Mouse (Mus musculus) liver, postnatal 0 days (tissue): ENCODE results near the gene Nfe2l2. TPM values are rescaled to one million over a fixed set of nuclear protein-coding genes. Genes with fewer than 3 reads are reported as not detected.

ENCODE experiments used
- ATAC-seq: fragments of 200-750 bp; cut with Nextera tagmentation; 2 replicates; pipeline ENCODE4 v1.8.0; 2017; ENCODE audit warnings: mild to moderate bottlenecking, moderate library complexity
- DNase-seq: peaks from one replicate; pipeline ENCODE4 v3.0.0-alpha.2; 2016
- H3K27ac ChIP-seq: fragments of 300-500 bp; sonication (generic); 2 replicates; pipeline ENCODE4 v1.5.1; 2014; ENCODE audit warnings: antibody characterized with exemption, moderate library complexity, mild to moderate bottlenecking, low read depth
- H3K27me3 ChIP-seq: fragments of 300-500 bp; sonication (generic); 2 replicates; pipeline ENCODE4 v1.6.1; 2014; ENCODE audit warnings: low read length, control low read depth, mixed read lengths; ENCODE audit not compliant: insufficient read depth
- H3K36me3 ChIP-seq: fragments of 300-500 bp; sonication (generic); replicated peaks from 2 replicates; pipeline ENCODE4 v1.6.1; 2014; ENCODE audit warnings: mild to moderate bottlenecking, control low read depth, low read length, moderate library complexity, mixed read lengths; ENCODE audit not compliant: insufficient read depth
- H3K4me1 ChIP-seq: fragments of 300-500 bp; sonication (generic); 2 replicates; pipeline ENCODE4 v1.6.1; 2014; ENCODE audit warnings: antibody characterized with exemption, mild to moderate bottlenecking, control low read depth; ENCODE audit not compliant: insufficient read depth
- H3K4me2 ChIP-seq: fragments of 300-500 bp; sonication (generic); 2 replicates; pipeline ENCODE4 v1.6.1; 2014; ENCODE audit warnings: low read depth, mild to moderate bottlenecking, low read length, moderate library complexity, mixed read lengths
- H3K4me3 ChIP-seq: fragments of 300-500 bp; sonication (generic); 2 replicates; pipeline ENCODE4 v1.5.1; 2014; ENCODE audit warnings: low read depth, low read length
- H3K9ac ChIP-seq: fragments of 300-500 bp; sonication (generic); replicated peaks from 2 replicates; pipeline ENCODE4 v1.6.1; 2014; ENCODE audit warnings: mild to moderate bottlenecking, moderate library complexity
- H3K9me3 ChIP-seq: fragments of 300-500 bp; sonication (generic); 2 replicates; pipeline ENCODE4 v1.6.1; 2016; ENCODE audit warnings: mild to moderate bottlenecking, control low read depth, low read length, mixed read lengths
- CTCF ChIP-seq: sonication (generic); IDR thresholded peaks from 2 replicates; pipeline ENCODE4 v1.5.1; 2016; ENCODE audit warnings: antibody characterized with exemption, low read depth
- EP300 ChIP-seq: IDR thresholded peaks from 2 replicates; pipeline ENCODE4 v1.6.1; 2016; ENCODE audit warnings: antibody characterized with exemption, low read depth, mild to moderate bottlenecking
- WGBS: fragments of 180-500 bp; shearing (Covaris S2); extraction: QIAGEN DNeasy Blood & Tissue Kit; methylation state at CpG from one replicate; pipeline ENCODE4 v1.1.7; 2014; ENCODE audit not compliant: insufficient replicate concordance; 5-methylcytosine and 5-hydroxymethylcytosine counted together
- polyA plus RNA-seq: library from polyadenylated mRNA; unstranded; fragments of >200 nt; fragmentation: Nextera tagmentation; extraction: Ambion mirVana; gene quantifications from 2 replicates; pipeline ENCODE4 v1.2.1, GENCODE M21; 2015

The Nfe2l2 gene
- polyA plus RNA-seq, 1 experiment from 2014 or later: 58.7 TPM

DNA sequence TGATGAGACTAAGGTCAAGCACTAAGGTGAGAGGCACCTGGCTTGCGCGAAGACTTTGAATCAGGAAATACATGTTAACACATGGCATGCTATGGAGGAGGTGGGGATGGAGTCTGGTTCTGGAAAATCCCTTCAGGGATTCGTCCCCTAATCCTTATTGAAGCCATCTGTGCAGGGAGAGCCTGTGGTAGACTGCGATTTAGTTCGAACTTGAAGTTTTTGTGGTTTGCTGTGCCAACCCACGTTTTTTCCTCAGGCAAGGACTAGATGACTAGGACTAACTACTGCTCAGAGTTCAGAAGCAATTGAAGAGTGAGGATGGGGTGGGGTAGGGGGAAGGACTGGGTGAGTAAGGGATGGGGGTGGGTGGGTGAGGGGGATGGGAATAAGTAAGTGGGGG is 44.4 kb upstream of the Nfe2l2 start:
- no peaks in the 10 kb centered on the region for H3K27me3 ChIP-seq
- H3K27ac ChIP-seq: no peak overlapping the region
- H3K9me3 ChIP-seq: no peaks in the 10 kb centered on the region
- H3K4me3 ChIP-seq: no peak overlapping the region
- DNase-seq (no peak), ATAC-seq (no peak)
- H3K36me3 ChIP-seq: no peaks in the 10 kb centered on the region
- H3K9ac ChIP-seq: no peak overlapping the region
- 78% methylated on average over 6 of the region's 6 CpGs for WGBS
- H3K4me2 ChIP-seq: no peak overlapping the region
- TF ChIP-seq CTCF (no peak), EP300 (no peak)
- H3K4me1 ChIP-seq: no peaks in the 10 kb centered on the region

DNA sequence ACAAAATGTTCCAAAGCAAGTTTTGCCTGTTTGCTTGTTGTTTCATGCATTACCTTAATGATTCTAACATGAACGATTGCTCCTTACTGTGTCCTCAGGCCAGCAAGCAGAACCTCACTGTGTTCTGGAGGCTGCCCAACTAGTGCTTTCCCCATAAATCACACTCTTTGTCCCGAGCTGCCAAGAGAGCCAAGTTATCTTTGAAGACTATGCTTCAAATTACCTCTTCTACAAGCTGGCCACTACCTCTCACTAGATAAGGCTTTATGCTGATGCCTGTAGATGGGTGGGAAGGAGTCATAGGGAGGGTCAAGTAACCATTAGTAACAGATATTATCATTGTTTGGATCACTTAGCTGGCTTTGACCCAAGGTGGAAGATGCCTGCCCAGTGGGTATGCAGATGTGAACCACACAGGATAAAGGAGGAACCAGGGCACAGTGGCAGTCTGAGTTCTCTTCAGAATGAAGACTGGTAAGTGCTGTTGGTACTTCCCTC is 32.6 kb upstream of the Nfe2l2 start:
- Histone ChIP-seq H3K9ac (no peak overlapping the region), H3K27me3 (no peaks in the 10 kb centered on the region), H3K4me1 (peaks cover 7% of the 10 kb centered on the region), H3K4me3 (no peak overlapping the region), H3K36me3 (no peaks in the 10 kb centered on the region), H3K4me2 (no peak overlapping the region), H3K9me3 (no peaks in the 10 kb centered on the region), H3K27ac (no peak overlapping the region)
- ATAC-seq (0 out of 2 replicates have a peak, but pooled peaks have one; percentile 8), DNase-seq (no peak)
- WGBS: 48% methylated on average over 2 of the region's 2 CpGs
- no peak for TF ChIP-seq CTCF
- no peak for TF ChIP-seq EP300

DNA sequence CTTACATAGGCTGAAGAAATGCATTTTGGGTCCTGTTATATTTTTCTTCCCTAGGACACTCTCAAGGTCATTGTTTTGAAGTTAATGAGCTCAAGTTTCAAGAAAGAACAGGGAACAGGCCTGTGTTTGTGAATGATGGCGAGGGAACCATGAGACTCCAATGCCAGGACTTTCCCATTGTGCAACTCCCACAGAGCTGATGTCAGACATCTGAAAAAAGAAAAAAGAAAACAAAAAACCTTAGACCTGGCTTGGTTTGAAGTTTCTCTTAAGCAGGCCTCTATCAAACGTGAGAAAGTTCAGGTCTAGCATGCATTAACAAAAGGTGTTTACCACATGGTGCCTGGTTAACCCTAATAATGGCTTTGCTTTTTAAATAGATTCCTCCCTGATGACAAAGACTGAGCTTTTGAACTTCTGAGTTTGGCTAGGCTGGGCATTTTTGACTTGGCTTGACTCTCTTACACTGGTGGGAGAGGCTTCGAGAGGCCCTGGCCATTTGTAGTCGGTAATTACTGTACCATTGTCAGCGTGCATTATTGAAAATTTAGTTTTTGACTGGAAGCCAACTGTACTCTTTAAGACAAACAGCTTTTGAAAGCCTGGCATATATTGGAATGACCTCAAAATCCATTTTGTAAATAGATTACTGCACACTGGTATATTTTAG is 29.9 kb upstream of the Nfe2l2 start:
- ATAC-seq (no peak), DNase-seq (no peak)
- Histone ChIP-seq H3K27me3 (no peaks in the 10 kb centered on the region), H3K9ac (no peak overlapping the region), H3K36me3 (no peaks in the 10 kb centered on the region), H3K4me3 (no peak overlapping the region), H3K4me2 (no peak overlapping the region), H3K4me1 (peaks cover 30% of the 10 kb centered on the region), H3K27ac (no peak overlapping the region), H3K9me3 (no peaks in the 10 kb centered on the region)
- TF ChIP-seq CTCF: no peak
- no peak for TF ChIP-seq EP300
- WGBS: 78% methylated on average over 5 of the region's 5 CpGs

DNA sequence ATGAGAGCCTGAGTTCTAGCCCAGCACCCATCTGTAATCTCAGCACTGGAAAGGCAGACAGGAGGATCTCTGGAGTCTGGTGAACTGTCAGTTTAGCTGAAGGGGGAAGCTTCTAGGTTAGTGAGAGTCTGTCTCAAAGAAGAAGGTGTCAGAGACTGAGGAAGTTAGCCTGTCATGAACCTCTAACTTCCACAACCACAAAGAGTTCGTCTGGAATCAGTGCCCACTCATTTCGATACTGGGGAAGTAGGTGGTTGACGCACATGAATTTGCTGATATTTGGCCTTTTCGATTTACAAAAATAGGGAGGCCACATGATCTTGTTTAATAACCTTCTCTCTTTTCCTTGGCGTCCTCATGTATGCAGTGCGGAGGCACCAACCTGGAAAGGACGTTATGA is 28.7 kb upstream of the Nfe2l2 start:
- H3K9ac ChIP-seq: no peak overlapping the region
- no peak for TF ChIP-seq EP300
- no peak for TF ChIP-seq CTCF
- H3K27me3 ChIP-seq: no peaks in the 10 kb centered on the region
- no peak overlapping the region for H3K4me2 ChIP-seq
- H3K27ac ChIP-seq: 0 out of 2 replicates have a peak overlapping the region, but pooled peaks have one; percentile 2
- H3K9me3 ChIP-seq: no peaks in the 10 kb centered on the region
- H3K4me3 ChIP-seq: no peak overlapping the region
- 62% methylated on average over 7 of the region's 7 CpGs for WGBS
- no peak for ATAC-seq
- H3K36me3 ChIP-seq: no peaks in the 10 kb centered on the region
- peaks cover 30% of the 10 kb centered on the region for H3K4me1 ChIP-seq
- DNase-seq: no peak

DNA sequence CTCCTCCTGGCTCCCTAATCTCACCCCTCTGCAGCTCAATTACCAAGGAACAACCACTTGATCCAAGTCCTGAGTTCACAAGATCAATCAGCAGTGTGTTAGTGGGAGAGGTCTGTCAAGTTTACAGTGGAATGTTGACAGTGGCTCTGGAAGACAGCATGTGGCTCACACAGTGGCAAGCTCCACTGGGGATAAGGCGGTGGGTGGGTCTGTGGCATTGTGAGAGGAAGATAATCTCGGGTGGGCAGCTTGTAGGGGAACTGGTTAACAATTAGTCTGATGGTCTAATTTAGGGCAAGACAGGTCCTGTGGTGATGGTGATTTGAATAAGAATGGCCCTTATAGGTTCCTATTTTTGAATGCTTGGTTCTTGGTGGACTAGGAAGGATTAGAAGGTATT is 27.5 kb upstream of the Nfe2l2 start:
- no peak for TF ChIP-seq CTCF
- TF ChIP-seq EP300: no peak
- no peak overlapping the region for H3K4me2 ChIP-seq
- DNase-seq: no peak
- no peak for ATAC-seq
- WGBS: 53% methylated on average over 2 of the region's 2 CpGs
- no peaks in the 10 kb centered on the region for H3K27me3 ChIP-seq
- H3K27ac ChIP-seq: peak overlapping the region; percentile 64
- H3K36me3 ChIP-seq: no peaks in the 10 kb centered on the region
- no peak overlapping the region for H3K9ac ChIP-seq
- peaks cover 27% of the 10 kb centered on the region for H3K4me1 ChIP-seq
- H3K9me3 ChIP-seq: no peaks in the 10 kb centered on the region
- H3K4me3 ChIP-seq: no peak overlapping the region

DNA sequence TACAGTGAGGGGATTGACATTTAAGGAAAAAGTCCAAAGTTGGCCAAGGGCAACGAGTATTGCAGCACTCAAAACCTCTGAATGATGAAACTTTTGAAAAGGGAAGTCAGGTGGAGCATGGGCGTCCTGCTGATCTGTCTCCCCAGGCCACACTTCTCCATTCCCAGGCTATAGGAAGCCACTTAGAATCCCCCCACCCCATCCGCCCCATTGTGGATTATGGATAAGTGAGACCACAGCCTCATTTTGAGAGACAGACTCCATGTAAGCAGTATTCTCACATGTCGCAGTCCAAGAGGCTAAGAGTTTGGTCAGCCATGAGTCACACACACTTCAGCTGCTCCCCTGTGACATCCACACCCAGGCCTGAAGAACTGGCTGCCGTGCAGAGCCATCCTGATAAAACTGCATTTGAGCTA is 26.8 kb upstream of the Nfe2l2 start:
- peaks cover 27% of the 10 kb centered on the region for H3K4me1 ChIP-seq
- no peaks in the 10 kb centered on the region for H3K27me3 ChIP-seq
- no peak overlapping the region for H3K4me3 ChIP-seq
- 38% methylated on average over 5 of the region's 5 CpGs for WGBS
- H3K9me3 ChIP-seq: no peaks in the 10 kb centered on the region
- DNase-seq (peak; percentile 33), ATAC-seq (peak; percentile 77)
- TF ChIP-seq CTCF (no peak), EP300 (no peak)
- peak overlapping the region; percentile 21; the same call in 1 of the 2 replicates for H3K9ac ChIP-seq
- peak overlapping the region; percentile 64 for H3K27ac ChIP-seq
- H3K4me2 ChIP-seq: no peak overlapping the region
- H3K36me3 ChIP-seq: no peaks in the 10 kb centered on the region
